Mouse (Mus musculus): Measurements from ENCODE around the gene Pdcd1lg2.

Gene Pdcd1lg2

DNA sequence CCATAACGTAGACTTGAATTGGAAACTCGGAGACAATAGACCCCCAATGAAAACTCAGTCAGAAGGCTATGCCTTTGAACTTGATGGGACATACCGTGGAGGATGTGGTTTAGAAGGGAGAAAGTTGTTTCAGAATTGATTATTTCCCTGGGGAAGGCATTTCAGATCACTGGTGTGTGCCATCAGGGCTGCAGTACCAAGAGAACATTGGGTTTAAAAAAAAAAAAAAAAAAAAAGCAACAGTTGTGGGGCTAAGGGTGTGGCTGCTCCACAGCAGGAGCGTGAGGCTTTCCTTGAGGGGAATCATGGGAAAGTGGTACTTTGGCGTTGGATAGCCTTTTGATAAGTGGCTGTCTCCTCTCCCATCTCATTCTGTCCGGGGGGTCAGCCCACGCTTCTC, 12.1 kb downstream of the Pdcd1lg2 start:
- no peak for TF ChIP-seq GATA4 (IDR thresholded peaks at IDR 0.05; ENCODE audit: insufficient replicate concordance, low read length)

DNA sequence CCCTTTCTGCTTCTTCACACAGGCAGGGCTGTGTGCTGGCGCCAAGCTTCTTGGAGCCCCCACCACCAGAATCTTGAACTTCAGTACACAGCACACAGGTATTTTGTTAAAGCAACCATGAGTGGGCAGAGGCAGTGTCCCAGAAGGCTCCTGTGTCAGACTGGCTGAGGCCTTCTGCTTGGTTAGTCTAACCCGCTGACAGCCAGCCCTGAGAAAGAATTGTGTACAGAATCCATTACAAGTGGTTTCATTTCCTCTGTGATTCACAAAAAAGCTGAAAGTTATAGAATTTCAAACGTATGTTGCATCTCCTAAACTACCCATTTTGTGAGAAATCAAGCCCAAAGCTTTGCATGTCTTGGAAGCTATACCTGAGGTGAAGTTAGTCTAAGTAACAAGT, 19.8 kb downstream of the Pdcd1lg2 start:
- TF ChIP-seq GATA4 (IDR thresholded peaks at IDR 0.05; ENCODE audit: insufficient replicate concordance, low read length), result no peak

DNA sequence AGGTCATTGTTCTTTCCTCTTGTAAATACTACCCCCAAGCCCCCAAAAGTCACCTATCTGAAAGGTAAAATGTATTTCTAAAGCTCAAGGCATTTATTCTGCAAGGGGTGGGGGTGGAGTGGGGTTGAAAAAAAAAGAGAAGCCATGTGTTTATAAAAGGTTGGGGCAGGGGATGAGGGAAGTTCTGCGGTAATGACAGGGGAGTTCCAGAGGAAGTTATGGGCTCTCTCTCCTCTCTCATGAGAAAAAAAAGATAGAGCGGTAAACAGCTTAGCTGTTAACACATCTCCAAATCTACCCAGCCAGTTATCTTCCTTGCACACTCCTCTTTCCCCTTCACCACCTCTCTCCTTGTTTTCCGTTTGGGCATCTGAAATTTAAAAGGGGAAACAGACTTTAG, 20.2 kb downstream of the Pdcd1lg2 start:
- no peak for TF ChIP-seq GATA4 (IDR thresholded peaks at IDR 0.05; ENCODE audit: insufficient replicate concordance, low read length)

DNA sequence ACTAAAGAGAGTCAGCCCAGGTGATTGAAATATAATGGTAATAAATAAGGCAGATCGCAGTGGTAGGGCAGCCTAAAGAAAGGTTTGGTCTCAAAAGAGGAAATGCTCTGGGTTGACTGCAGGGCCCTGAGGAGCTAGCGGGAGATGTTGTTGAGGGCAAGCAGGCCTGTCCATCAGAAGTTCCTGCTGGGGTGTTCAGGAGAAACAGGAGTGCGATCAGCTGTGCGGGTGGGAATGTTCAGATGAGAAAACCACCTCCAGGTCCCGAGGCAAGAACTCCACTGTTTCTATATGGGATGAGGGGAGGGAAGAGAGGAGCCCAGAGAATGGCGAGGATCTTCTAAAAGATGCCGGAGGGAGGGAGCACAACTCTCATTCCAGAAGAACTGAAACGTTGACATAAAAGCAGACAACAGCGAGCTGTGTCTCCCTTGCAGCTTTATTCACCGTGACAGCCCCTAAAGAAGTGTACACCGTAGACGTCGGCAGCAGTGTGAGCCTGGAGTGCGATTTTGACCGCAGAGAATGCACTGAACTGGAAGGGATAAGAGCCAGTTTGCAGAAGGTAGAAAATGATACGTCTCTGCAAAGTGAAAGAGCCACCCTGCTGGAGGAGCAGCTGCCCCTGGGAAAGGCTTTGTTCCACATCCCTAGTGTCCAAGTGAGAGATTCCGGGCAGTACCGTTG, 26.2 kb downstream of the Pdcd1lg2 start:
- no peak for TF ChIP-seq GATA4 (IDR thresholded peaks at IDR 0.05; ENCODE audit: insufficient replicate concordance, low read length)

DNA sequence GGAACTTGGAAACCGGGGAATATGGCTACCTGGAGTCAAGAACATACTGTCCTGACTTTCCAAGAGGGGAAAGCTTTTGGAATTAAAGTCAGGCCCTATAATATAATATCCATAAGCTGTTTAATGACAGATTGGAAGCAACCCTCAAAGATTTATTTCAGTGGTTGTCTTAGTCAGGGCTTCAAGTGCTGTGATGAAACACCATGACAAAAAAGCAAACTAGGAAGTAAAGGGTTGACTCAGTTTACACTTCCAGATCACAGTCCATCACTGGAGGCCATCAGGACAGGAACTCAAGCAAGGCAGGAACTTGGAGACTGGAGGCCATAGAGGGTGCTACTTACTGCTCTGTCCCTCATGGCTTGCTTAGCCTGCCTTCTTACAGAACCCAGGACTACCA, 27.1 kb downstream of the Pdcd1lg2 start:
- no peak for TF ChIP-seq GATA4 (IDR thresholded peaks at IDR 0.05; ENCODE audit: insufficient replicate concordance, low read length)

DNA sequence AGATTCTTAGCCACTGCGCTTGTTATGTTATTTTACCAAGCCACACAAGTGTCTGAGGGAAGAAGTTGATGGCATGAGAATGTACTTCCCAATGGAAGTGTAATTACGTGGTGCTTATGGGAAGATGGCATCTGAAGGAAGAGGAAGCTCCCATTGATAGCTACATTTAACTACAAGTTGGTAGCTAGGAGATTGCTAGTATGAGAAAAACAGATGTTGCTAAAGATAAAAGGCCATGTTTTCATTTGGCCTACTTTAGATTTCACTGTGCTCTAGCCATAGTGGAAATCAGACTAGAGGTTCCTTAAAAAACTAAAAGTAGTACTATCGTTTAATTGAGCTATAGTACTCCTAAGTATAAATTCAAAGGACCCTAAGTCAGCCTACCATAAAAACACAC, 28.5 kb downstream of the Pdcd1lg2 start:
- TF ChIP-seq GATA4 (IDR thresholded peaks at IDR 0.05; ENCODE audit: insufficient replicate concordance, low read length), result no peak

DNA sequence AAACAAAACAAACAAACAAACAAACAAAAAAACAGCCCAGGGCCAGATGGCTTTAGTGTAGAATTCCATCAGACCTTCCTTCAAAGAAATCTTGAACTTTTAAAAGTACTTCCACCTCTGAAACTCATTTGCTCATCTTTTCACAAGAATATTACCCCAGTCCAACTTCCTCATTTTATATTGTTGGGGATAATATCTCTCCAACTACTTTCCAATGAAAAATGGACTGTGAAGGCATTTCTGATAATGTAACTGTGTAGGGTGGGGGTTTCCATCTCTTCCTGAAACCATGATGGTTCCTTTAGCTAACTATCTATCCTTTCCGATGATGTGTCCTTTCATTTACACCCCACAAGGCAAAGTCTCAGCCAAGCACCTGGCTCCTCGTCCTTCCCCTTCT, 31.8 kb downstream of the Pdcd1lg2 start:
- no peak for TF ChIP-seq GATA4 (IDR thresholded peaks at IDR 0.05; ENCODE audit: insufficient replicate concordance, low read length)

DNA sequence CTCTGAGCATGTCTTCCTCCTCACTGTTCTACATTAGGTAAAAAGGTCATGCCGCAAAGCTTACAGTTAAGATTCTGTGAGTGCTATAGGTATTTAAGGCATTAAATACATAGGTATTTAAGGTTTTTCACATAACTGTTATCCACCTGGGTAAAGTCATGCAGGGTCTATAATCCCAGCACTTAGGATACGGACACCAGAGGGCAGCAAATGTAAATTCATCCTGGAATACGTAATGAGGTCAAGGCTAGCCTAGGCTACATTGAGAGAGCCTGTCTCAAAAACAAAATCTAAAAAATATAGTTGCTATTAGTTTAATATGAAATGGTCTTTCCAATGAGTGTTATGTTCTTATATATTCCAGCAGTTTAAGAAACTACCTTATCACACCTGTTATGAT, 33.6 kb downstream of the Pdcd1lg2 start:
- no peak for TF ChIP-seq GATA4 (IDR thresholded peaks at IDR 0.05; ENCODE audit: insufficient replicate concordance, low read length)

DNA sequence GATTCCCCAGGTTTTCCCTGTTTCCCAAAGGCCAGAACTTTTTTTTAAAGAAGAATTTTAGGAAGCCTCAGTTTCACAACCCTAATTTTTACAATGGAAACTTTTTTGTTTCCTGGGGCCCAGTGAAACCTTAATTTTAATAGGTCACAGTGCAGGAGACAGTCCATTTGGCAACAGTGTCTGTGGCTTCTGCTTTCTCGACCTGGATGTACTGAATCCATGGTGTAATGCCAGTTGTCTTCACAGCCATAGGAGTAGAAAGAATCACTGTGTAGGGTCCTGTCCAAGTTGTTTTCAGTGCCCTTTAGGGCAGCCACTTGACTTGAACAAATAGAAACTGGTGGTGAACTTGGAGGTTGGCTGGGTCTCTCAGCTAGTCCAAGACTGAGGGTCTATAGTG, 37.7 kb downstream of the Pdcd1lg2 start:
- TF ChIP-seq GATA4 (IDR thresholded peaks at IDR 0.05; ENCODE audit: insufficient replicate concordance, low read length), result no peak

DNA sequence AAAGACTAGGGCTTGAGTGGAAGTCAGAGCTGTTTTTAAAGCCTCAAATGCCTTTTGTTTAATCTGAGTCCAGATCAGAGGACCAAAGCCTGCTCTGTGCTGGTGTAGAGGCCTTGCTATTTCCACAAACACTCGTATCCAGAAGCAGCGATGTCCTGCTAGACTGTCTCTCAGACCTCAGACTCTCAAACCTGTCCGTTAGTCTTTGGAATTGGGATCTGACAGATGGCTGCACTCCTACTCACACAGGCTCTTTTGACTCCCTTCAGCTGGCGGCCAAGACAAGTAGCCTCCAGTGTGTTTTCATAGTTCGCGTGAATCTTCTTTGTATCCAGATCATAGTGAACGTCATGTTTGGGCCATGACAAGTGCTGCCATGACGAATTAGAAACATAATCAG, 39.7 kb downstream of the Pdcd1lg2 start:
- no peak for TF ChIP-seq GATA4 (IDR thresholded peaks at IDR 0.05; ENCODE audit: insufficient replicate concordance, low read length)

DNA sequence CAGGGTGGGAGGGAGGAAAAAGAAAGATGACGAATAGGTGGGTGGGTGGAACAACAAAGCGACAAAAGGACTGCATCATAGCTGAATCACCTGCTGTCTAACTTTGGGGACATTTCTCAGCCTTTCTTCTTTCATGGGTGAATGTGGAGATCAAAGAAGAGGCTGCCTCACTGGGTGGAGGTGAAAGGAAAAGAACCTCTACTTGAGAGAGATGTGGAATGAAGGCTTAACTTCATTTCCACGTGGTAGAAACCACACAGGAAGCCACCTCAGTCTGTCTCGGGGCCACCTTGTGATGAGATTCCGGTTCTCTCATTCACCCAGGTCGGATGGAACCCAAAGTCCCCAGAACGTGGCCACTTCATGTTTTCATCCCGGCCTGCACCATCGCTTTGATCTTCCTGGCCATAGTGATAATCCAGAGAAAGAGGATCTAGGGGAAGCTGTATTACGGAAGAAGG, 43.5 kb downstream of the Pdcd1lg2 start:
- TF ChIP-seq GATA4 (IDR thresholded peaks at IDR 0.05; ENCODE audit: insufficient replicate concordance, low read length), result no peak

DNA sequence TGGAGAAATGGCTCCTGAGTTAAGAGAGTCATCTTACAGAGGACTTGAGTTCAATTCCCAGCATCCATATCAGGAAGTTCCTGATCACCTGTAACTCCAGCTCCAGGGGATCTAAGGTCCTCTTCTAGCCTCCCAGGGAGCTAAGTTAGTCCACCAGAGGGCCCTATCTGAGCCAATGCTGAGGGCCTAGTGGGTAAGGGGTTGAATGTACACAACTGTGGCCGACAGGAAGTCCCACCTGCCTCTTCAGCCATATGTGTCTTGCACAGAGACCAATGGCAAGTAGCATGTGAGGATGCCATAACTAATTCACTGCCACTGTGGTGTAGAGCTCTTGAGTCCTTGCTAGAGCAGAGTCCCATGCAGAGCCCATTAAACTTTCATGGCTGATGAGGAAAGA, 44.4 kb downstream of the Pdcd1lg2 start:
- TF ChIP-seq GATA4 (IDR thresholded peaks at IDR 0.05; ENCODE audit: insufficient replicate concordance, low read length), result no peak

DNA sequence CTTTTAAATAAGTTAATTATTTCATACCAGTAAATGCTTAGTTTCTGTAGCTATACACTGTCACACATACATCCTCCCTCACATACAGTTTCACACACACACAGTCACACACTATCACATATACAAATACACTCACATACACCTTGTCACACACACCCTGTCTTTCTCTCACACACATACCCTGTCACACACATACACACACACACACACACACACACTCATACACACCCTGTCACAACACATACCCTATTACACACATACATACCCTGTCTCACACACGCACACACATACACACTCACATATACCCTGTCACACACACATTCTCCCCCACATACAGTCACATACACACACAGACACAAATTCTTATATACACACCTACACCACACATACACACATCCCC, 47.3 kb downstream of the Pdcd1lg2 start:
- no peak for TF ChIP-seq GATA4 (IDR thresholded peaks at IDR 0.05; ENCODE audit: insufficient replicate concordance, low read length)

DNA sequence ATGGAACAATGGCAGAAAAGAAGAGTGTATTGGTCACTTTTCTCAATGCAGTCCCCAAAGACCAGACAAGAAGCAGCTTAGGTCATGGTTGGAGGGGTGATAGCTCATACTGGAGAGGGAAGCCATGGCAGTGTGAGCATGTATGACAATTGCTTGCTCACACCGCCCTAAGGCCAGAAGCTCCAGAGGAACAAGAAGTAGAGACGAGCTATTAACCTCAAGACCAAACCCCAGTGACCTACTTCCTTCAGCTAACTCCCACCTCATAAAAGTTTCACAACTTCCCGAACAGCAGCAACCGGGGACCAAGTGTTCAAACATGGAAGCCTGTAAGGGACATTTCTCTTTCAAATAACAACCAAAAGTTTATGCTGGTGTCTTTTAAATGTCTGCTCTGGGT, 51.7 kb downstream of the Pdcd1lg2 start:
- TF ChIP-seq GATA4 (IDR thresholded peaks at IDR 0.05; ENCODE audit: insufficient replicate concordance, low read length), result no peak

DNA sequence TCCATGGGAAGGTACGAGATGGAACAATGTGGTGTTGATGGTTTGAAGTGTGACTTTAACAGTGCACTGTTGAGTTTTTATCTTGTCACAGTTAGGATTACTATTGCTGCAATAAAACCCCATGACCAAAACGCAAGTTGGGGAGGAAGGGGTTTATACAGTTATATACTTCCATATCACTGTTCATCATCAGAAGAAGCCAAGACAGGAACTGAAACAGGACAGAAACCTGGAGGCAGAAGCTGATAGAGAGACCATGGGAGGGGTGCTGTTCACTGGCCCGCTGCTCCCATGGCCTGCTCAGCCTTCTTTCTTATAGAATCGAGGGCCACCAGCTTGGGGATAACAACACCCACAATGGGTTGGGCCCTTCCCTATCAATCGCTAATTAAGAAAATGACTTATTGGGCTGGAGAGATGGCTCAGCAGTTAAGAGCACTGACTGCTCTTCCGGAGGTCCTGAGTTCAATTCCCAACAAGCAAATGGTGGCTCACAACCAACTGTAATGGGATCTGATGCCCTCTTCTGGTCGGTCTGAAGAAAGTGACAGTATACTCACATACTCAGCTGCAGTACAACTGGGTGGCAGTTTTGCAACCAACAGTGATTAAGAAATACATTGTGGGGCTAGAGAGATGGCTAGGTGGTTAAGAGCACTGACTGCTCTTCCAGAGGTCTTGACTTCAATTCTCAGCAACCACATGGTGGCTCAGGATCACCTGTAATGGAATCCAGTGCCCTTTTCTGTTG, 53.1 kb downstream of the Pdcd1lg2 start:
- no peak for TF ChIP-seq GATA4 (IDR thresholded peaks at IDR 0.05; ENCODE audit: insufficient replicate concordance, low read length)

DNA sequence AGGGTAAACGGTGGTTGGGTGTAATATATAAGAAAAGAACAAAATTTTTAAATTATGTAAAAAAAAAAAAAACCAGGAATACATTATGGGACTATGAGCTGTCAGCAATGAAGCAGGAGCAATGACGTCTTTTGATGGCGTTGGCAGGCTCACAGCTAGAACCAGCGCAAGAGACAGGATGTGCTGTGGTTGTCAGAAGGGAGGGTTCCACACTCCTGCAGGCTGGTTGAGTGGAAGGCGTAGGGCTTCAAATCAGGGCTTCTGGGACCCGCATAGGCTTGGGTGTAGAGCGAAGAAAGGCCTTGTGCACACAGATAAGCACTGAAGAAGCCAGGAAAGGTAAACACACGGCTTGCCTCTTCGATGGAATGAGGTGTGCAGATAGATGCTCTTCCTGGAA, 56.1 kb downstream of the Pdcd1lg2 start:
- TF ChIP-seq GATA4 (IDR thresholded peaks at IDR 0.05; ENCODE audit: insufficient replicate concordance, low read length), result no peak
